Mouse (Mus musculus) heart, embryonic 14.5 days (tissue): ENCODE data around the gene Sparc. TPM values are rescaled to one million over a fixed set of nuclear protein-coding genes. Genes with fewer than 3 reads are reported as not detected.

ENCODE experiments used
- ATAC-seq: fragments of 200-750 bp; cut with Nextera tagmentation; 2 replicates; pipeline ENCODE4 v1.8.0; 2017; ENCODE audit warnings: low read depth, moderate TSS enrichment; ENCODE audit not compliant: insufficient number of reproducible peaks, insufficient read depth, low FRiP score
- H3K27ac ChIP-seq, 2 experiments: fragments of 200-500 bp in 1 of 2; fragments of 300-500 bp in 1 of 2; sonication (generic) in 1 of 2; replicated peaks in 1 of 2; 2 replicates each; pipeline ENCODE4 v1.5.1; 2012 to 2014; ENCODE audit warnings: low read depth in 2 of 2, low read length in 2 of 2, control low read depth in 1 of 2, mild to moderate bottlenecking in 1 of 2, mixed read lengths in 1 of 2; ENCODE audit not compliant: control insufficient read depth in 1 of 2, insufficient read depth in 1 of 2
- H3K27me3 ChIP-seq: fragments of 300-500 bp; sonication (generic); 2 replicates; pipeline ENCODE4 v1.6.1; 2014; ENCODE audit warnings: mild to moderate bottlenecking, low read length, control low read depth; ENCODE audit not compliant: control insufficient read depth, insufficient read depth
- H3K36me3 ChIP-seq: fragments of 300-500 bp; sonication (generic); 2 replicates; pipeline ENCODE4 v1.6.1; 2014; ENCODE audit warnings: mild to moderate bottlenecking, control low read depth, low read length, mixed read lengths; ENCODE audit not compliant: control insufficient read depth, insufficient read depth
- H3K4me1 ChIP-seq, 2 experiments: fragments of 200-500 bp in 1 of 2; fragments of 300-500 bp in 1 of 2; sonication (generic) in 1 of 2; 2 replicates each; pipeline ENCODE4 v1.6.1; 2012 to 2014; ENCODE audit warnings: low read length in 2 of 2, control low read depth in 1 of 2, mixed read lengths in 1 of 2; ENCODE audit not compliant: control insufficient read depth in 2 of 2, insufficient read depth in 2 of 2
- H3K4me2 ChIP-seq: fragments of 300-500 bp; sonication (generic); 2 replicates; pipeline ENCODE4 v1.6.1; 2014; ENCODE audit warnings: mild to moderate bottlenecking, low read length
- H3K4me3 ChIP-seq, 2 experiments: fragments of 200-500 bp in 1 of 2; fragments of 300-500 bp in 1 of 2; sonication (generic) in 1 of 2; 2 replicates each; pipeline ENCODE4 v1.5.1; 2012 to 2014; ENCODE audit warnings: low read length in 2 of 2, mild to moderate bottlenecking in 2 of 2, control low read depth in 1 of 2, low read depth in 1 of 2, moderate library complexity in 1 of 2; ENCODE audit not compliant: control insufficient read depth in 1 of 2, insufficient read depth in 1 of 2
- H3K9ac ChIP-seq: fragments of 300-500 bp; sonication (generic); 2 replicates; pipeline ENCODE4 v1.6.1; 2014; ENCODE audit warnings: mild to moderate bottlenecking, low read length
- H3K9me3 ChIP-seq: fragments of 300-500 bp; sonication (generic); 2 replicates; pipeline ENCODE4 v1.6.1; 2016; ENCODE audit warnings: low read length, control low read depth; ENCODE audit not compliant: control insufficient read depth
- WGBS: fragments of 180-500 bp; shearing (Covaris S2); extraction: QIAGEN DNeasy Blood & Tissue Kit; methylation state at CpG from one replicate; pipeline ENCODE4 v1.1.7; 2014; 5-methylcytosine and 5-hydroxymethylcytosine counted together
- polyA plus RNA-seq: library from polyadenylated mRNA; unstranded; fragments of >200 nt; fragmentation: Nextera tagmentation; extraction: Ambion mirVana; gene quantifications from 2 replicates; pipeline ENCODE4 v1.2.1, GENCODE M21; 2014

Sparc gene
- polyA plus RNA-seq, 1 experiment from 2014 or later: 1,849 TPM

- no peak overlapping the region for H3K4me3 ChIP-seq
- no peak for ATAC-seq
- no peaks in the 10 kb centered on the region for H3K27me3 ChIP-seq
- WGBS: 79% methylated on average over 3 of the region's 3 CpGs
- peaks cover 12 to 15% of the 10 kb centered on the region in 2 experiments for H3K4me1 ChIP-seq
- H3K9me3 ChIP-seq: no peaks in the 10 kb centered on the region
- H3K27ac ChIP-seq: no peak overlapping the region
- no peak overlapping the region for H3K4me2 ChIP-seq
- H3K36me3 ChIP-seq: no peaks in the 10 kb centered on the region
- H3K9ac ChIP-seq: no peak overlapping the region
Observed at GRCm38 (mm10) chr11:55465177-55465576, 42.2 kb upstream of the Sparc start.

- 81% methylated on average over 10 of the region's 10 CpGs for WGBS
- no peak overlapping the region for H3K27ac ChIP-seq
Observed at GRCm38 (mm10) chr11:55464707-55465106, 41.7 kb upstream of the Sparc start.

GRCm38 (mm10) chr11:55462149-55462548 is 39.2 kb upstream of the Sparc start:
- Histone ChIP-seq H3K9me3 (no peaks in the 10 kb centered on the region), H3K4me2 (no peak overlapping the region), H3K4me3 (no peak overlapping the region), H3K9ac (no peak overlapping the region), H3K36me3 (peaks cover 3% of the 10 kb centered on the region; the same call in 1 of the 2 replicates), H3K4me1 (peaks cover 13 to 15% of the 10 kb centered on the region in 2 experiments), H3K27ac (no peak overlapping the region), H3K27me3 (no peaks in the 10 kb centered on the region)
- ATAC-seq: no peak
- WGBS: 94% methylated on average over 9 of the region's 9 CpGs

More at GRCm38 (mm10) chr11:55464707-55465106, 41.7 kb upstream of the Sparc start:
- Histone ChIP-seq H3K4me2 (no peak overlapping the region), H3K27me3 (no peaks in the 10 kb centered on the region), H3K4me3 (no peak overlapping the region), H3K36me3 (no peaks in the 10 kb centered on the region), H3K9ac (no peak overlapping the region), H3K9me3 (no peaks in the 10 kb centered on the region), H3K4me1 (peaks cover 16 to 20% of the 10 kb centered on the region in 2 experiments)
- ATAC-seq: no peak

GRCm38 (mm10) chr11:55461019-55461645 is 38.1 kb upstream of the Sparc start, which contains the start of gene Atox1:
Gene Atox1 (minus strand): TSS chr11:55461239.
- Histone ChIP-seq H3K27ac (peak within 1 kb of the TSS; percentile 56 to 83), H3K27me3 (no peaks in the 10 kb centered on the region), H3K4me2 (peak within 1 kb of the TSS; percentile 92), H3K4me1 (peaks cover 13 to 15% of the 10 kb centered on the region in 2 experiments), H3K4me3 (peak within 1 kb of the TSS; percentile 78 to 83), H3K9me3 (no peaks in the 10 kb centered on the region), H3K36me3 (peaks cover 3% of the 10 kb centered on the region; the same call in 1 of the 2 replicates), H3K9ac (peak within 1 kb of the TSS; percentile 77)
- peak; percentile 95 for ATAC-seq
- WGBS: under 1% methylated on average over 36 of the region's 36 CpGs

GRCm38 (mm10) chr11:55460559-55461018 is 37.6 kb upstream of the Sparc start:
- H3K9me3 ChIP-seq: no peaks in the 10 kb centered on the region
- under 1% methylated on average over 17 of the region's 17 CpGs for WGBS
- ATAC-seq: peak; percentile 28

GRCm38 (mm10) chr11:55459850-55460558 is 37.0 kb upstream of the Sparc start:
- Histone ChIP-seq H3K4me1 (peaks cover 13 to 15% of the 10 kb centered on the region in 2 experiments), H3K4me2 (peak overlapping the region; percentile 92), H3K9me3 (no peaks in the 10 kb centered on the region), H3K36me3 (peaks cover 4% of the 10 kb centered on the region; the same call in 1 of the 2 replicates), H3K9ac (peak overlapping the region; percentile 77), H3K4me3 (peak overlapping the region; percentile 78 to 83), H3K27me3 (no peaks in the 10 kb centered on the region), H3K27ac (peak overlapping the region in 1 of 2 experiments; percentile 83; a peak in 2 of 4 replicates)
- WGBS: 6% methylated on average over 3 of the region's 3 CpGs
- no peak for ATAC-seq

More at GRCm38 (mm10) chr11:55460559-55461018, 37.6 kb upstream of the Sparc start:
- H3K4me3 ChIP-seq: peak overlapping the region; percentile 78 to 83
- peaks cover 3% of the 10 kb centered on the region; the same call in 1 of the 2 replicates for H3K36me3 ChIP-seq
- peak overlapping the region; percentile 56 to 83 for H3K27ac ChIP-seq
- H3K4me1 ChIP-seq: peaks cover 13 to 15% of the 10 kb centered on the region in 2 experiments
- no peaks in the 10 kb centered on the region for H3K27me3 ChIP-seq
- H3K4me2 ChIP-seq: peak overlapping the region; percentile 92
- H3K9ac ChIP-seq: peak overlapping the region; percentile 77

GRCm38 (mm10) chr11:55458501-55458900 is 35.5 kb upstream of the Sparc start:
- Histone ChIP-seq H3K27ac (no peak overlapping the region), H3K4me3 (no peak overlapping the region), H3K27me3 (no peaks in the 10 kb centered on the region), H3K9me3 (no peaks in the 10 kb centered on the region), H3K9ac (no peak overlapping the region), H3K4me2 (no peak overlapping the region), H3K4me1 (peaks cover 13 to 15% of the 10 kb centered on the region in 2 experiments), H3K36me3 (peaks cover 17% of the 10 kb centered on the region)
- no peak for ATAC-seq
- WGBS: 61% methylated on average over 4 of the region's 4 CpGs
